In genomic region chr2:134756086-134756485, GRCm38 (mm10) we compare ENCODE assay signal across 21 mouse cellular contexts. TPM values are rescaled to one million over a fixed set of nuclear protein-coding genes. Genes with fewer than 3 reads are reported as not detected.
DNase-seq lines count a peak whose midpoint lies in the region; ATAC-seq lines count a peak whose summit lies in the region.
"Had no signal": no experiment of that assay in that cellular context is flagged by ENCODE, and none has a peak within 500 bp of the region (broad histone marks: within the 10 kb centered on the region; RNA-seq: fewer than 3 reads in every experiment).

No protein-coding gene starts in this region.

- ATAC-seq in megakaryocyte, adult 5-6 weeks (ENCODE audit: poor library complexity, severe bottlenecking), result peak; percentile 96
- ATAC-seq: forebrain, embryonic 15.5 days had no signal

- peak; percentile 1 for DNase-seq in kidney, adult 9 months
- DNase-seq in kidney, adult 18-20 months, result no peak
- peak; percentile 14 for DNase-seq in lung, postnatal 36 days
- DNase-seq in lung, postnatal 14 days, result no peak
- DNase-seq in frontal cortex, postnatal 14 days (ENCODE audit: low spot score in 2 of 2), result no peak
- no peak for DNase-seq in cerebellum, postnatal 36 days
- DNase-seq in spleen, adult 18-20 months, result no peak
- DNase-seq: adrenal gland, adult 2 months; adrenal gland, postnatal 36 days; cerebellum, adult 18-20 months; cerebellum, postnatal 10 days; gastrocnemius, adult 2 months; gastrocnemius, postnatal 36 days; heart, postnatal 14 days; kidney, adult 8-10 months; kidney, postnatal 14 days; liver, embryonic 13.5 days; lung, embryonic 14.5 days; thymus, postnatal 14 days had no signal

RNA-seq across cellular contexts. Expression of gene Plcb1, which starts 29.8 kb away (rescaled TPM):
- 39.4 and 40.0 TPM in 2 replicates for total RNA-seq in megakaryocyte, adult 5-6 weeks (2015)
- 37.3 and 47.6 TPM in 2 replicates for total RNA-seq in megakaryocyte, adult 5-6 weeks (2017)

Comparison
In these comparisons a context has a peak if more than half of its experiments do, and no peak if none do; other contexts are left out.
1. DNase-seq: peak in kidney, adult 9 months (single experiment) and lung, postnatal 36 days (single experiment); none in kidney, adult 18-20 months (single experiment), lung, postnatal 14 days (single experiment), frontal cortex, postnatal 14 days (0 of 2), cerebellum, postnatal 36 days (0 of 2) and spleen, adult 18-20 months (0 of 2).